Mouse (Mus musculus) myocyte (in vitro differentiated cells): ENCODE results near the gene Ccnd1. TPM values are rescaled to one million over a fixed set of nuclear protein-coding genes. Genes with fewer than 3 reads are reported as not detected.

ENCODE experiments used
- H3K27me3 ChIP-seq: one replicate; pipeline ENCODE4 v1.6.1; 2011; ENCODE audit not compliant: control insufficient read depth, insufficient read depth, insufficient read length
- H3K36me3 ChIP-seq: one replicate; pipeline ENCODE4 v1.6.1; 2011; ENCODE audit not compliant: control insufficient read depth, insufficient read depth
- H3K4me2 ChIP-seq: one replicate; pipeline ENCODE4 v1.6.1; 2011; ENCODE audit warnings: low read depth, control low read depth
- H3K4me3 ChIP-seq: one replicate; pipeline ENCODE4 v1.5.1; 2011; ENCODE audit warnings: mild to moderate bottlenecking, control low read depth, moderate library complexity
- H3K79me2 ChIP-seq: one replicate; pipeline ENCODE4 v1.6.1; 2011; ENCODE audit not compliant: control insufficient read depth, insufficient read depth
- H3ac ChIP-seq: one replicate; pipeline ENCODE4 v1.6.1; 2011; ENCODE audit not compliant: control insufficient read depth, insufficient read length
- CEBPB ChIP-seq: IDR thresholded peaks from 2 replicates; pipeline ENCODE4 v1.6.1; 2011; ENCODE audit warnings: mild to moderate bottlenecking, moderate library complexity; ENCODE audit not compliant: poor library complexity, insufficient read depth, severe bottlenecking
- E2F4 ChIP-seq: IDR thresholded peaks from one replicate; pipeline ENCODE4 v1.6.1; 2011; ENCODE audit warnings: mild to moderate bottlenecking, control low read depth, moderate library complexity; ENCODE audit not compliant: insufficient read depth
- MAX ChIP-seq: IDR thresholded peaks from one replicate; pipeline ENCODE4 v1.6.1; 2011; ENCODE audit warnings: low read depth, mild to moderate bottlenecking, control low read depth
- MYOD1 ChIP-seq, 3 experiments: IDR thresholded peaks; one replicate each; pipeline ENCODE4 v1.6.1; 2011; ENCODE audit warnings: control low read depth in 2 of 3, low read depth in 2 of 3, mild to moderate bottlenecking in 2 of 3, moderate library complexity in 1 of 3; ENCODE audit not compliant: insufficient read length in 2 of 3, control insufficient read depth in 1 of 3
- MYOG ChIP-seq, 3 experiments: IDR thresholded peaks; one replicate each; pipeline ENCODE4 v1.6.1; 2011; ENCODE audit warnings: control low read depth in 2 of 3, low read depth in 2 of 3, mild to moderate bottlenecking in 2 of 3; ENCODE audit not compliant: insufficient read length in 2 of 3, control insufficient read depth in 1 of 3, insufficient read depth in 1 of 3
- POLR2A ChIP-seq: IDR thresholded peaks from one replicate; pipeline ENCODE4 v1.6.1; 2011; ENCODE audit warnings: low read depth, mild to moderate bottlenecking, control low read depth, moderate library complexity; ENCODE audit not compliant: insufficient read length
- POLR2AphosphoS2 ChIP-seq: IDR thresholded peaks from one replicate; pipeline ENCODE4 v1.6.1; 2011; ENCODE audit warnings: low read depth, control low read depth; ENCODE audit not compliant: insufficient read length
- REST ChIP-seq: IDR thresholded peaks from one replicate; pipeline ENCODE4 v1.6.1; 2011; ENCODE audit warnings: mild to moderate bottlenecking, control low read depth, moderate library complexity; ENCODE audit not compliant: insufficient read depth, insufficient read length
- SRF ChIP-seq: IDR thresholded peaks from one replicate; pipeline ENCODE4 v1.6.1; 2011; ENCODE audit warnings: low read depth; ENCODE audit not compliant: control insufficient read depth, insufficient read length
- TCF12 ChIP-seq: IDR thresholded peaks from one replicate; pipeline ENCODE4 v1.6.1; 2011; ENCODE audit warnings: mild to moderate bottlenecking, control low read depth; ENCODE audit not compliant: poor library complexity, insufficient read depth, severe bottlenecking
- TCF3 ChIP-seq: IDR thresholded peaks from one replicate; pipeline ENCODE4 v1.6.1; 2011; ENCODE audit warnings: low read depth, control low read depth; ENCODE audit not compliant: insufficient read length
- USF1 ChIP-seq: IDR thresholded peaks from one replicate; pipeline ENCODE4 v1.6.1; 2011; ENCODE audit warnings: low read depth, mild to moderate bottlenecking, control low read depth, moderate library complexity
- polyA plus RNA-seq: library from polyadenylated mRNA; unstranded; fragments of >200 nt; fragmentation: generic; extraction: Trizol; gene quantifications from one replicate; pipeline ENCODE4 v1.2.1, GENCODE M21; 2012; ENCODE audit warnings: missing spikeins

The Ccnd1 gene
- polyA plus RNA-seq, 1 experiment, result 36.6 TPM

- Histone ChIP-seq H3K4me3 (no peak overlapping the region), H3K4me2 (no peak overlapping the region), H3K36me3 (no peaks in the 10 kb centered on the region), H3K79me2 (no peaks in the 10 kb centered on the region), H3K27me3 (peaks cover 18% of the 10 kb centered on the region), H3ac (no peak overlapping the region)
- TF ChIP-seq SRF (no peak), TCF12 (no peak), MYOD1 (IDR thresholded peaks at IDR 0.05; ENCODE audit: control insufficient read depth in 1 of 3, insufficient read length in 2 of 3, low read depth in 2 of 3) (no peak), MYOG (IDR thresholded peaks at IDR 0.05; ENCODE audit: control insufficient read depth in 1 of 3, insufficient read depth in 1 of 3, insufficient read length in 2 of 3, low read depth in 2 of 3) (no peak), POLR2A (no peak), CEBPB (no peak), MAX (no peak), POLR2AphosphoS2 (no peak), TCF3 (no peak), E2F4 (no peak), USF1 (no peak), REST (no peak)
Observed at GRCm38 (mm10) chr7:144888564-144889299, 51.0 kb downstream of the Ccnd1 start.

DNA sequence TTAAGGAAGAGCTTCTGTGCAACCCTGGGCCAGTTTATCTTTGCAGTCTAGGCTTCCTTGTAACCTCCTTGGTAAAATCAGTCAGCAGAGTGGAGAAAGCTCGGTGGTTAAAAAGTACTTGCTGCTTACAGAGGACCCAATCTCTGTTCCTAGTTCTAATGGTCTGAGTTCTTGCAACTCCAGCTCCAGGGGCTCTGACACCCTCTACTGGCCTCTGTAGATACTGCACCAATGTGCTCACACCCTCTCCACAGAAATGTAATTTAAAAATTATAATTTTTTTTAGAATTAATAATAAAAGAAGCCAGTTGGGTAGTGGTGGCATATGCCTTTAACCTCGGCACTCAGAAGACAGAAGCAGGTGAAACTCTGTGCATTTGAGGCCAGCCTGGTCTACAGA is 52.1 kb downstream of the Ccnd1 start:
- no peaks in the 10 kb centered on the region for H3K79me2 ChIP-seq
- TF ChIP-seq USF1, result no peak
- TF ChIP-seq TCF3, result no peak
- TF ChIP-seq POLR2AphosphoS2, result no peak

DNA sequence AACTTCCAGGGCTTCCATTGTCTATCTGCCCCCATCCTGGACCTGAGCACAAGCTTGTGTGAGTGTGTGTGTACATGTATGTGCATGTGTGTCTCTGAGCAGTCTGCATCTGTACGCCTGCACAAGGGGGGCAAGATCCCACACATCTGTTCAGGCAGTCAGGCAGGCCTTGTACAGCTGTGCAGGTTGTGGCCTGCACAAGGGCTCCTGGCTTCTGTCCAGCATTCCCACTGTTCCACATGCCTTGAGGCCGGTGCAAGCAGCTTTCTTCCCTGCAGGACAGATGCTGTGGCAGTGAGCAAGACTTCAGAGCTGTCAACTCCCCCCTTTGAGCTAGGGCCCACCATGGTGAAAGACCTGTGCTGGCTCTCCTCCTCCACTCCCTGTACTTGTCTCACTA is 56.6 kb downstream of the Ccnd1 start:
- no peaks in the 10 kb centered on the region for H3K36me3 ChIP-seq
- no peaks in the 10 kb centered on the region for H3K27me3 ChIP-seq
- TF ChIP-seq CEBPB (no peak), REST (no peak), MAX (no peak), POLR2AphosphoS2 (no peak), MYOG (IDR thresholded peaks at IDR 0.05; ENCODE audit: control insufficient read depth in 1 of 3, insufficient read depth in 1 of 3, insufficient read length in 2 of 3, low read depth in 2 of 3) (no peak), TCF3 (no peak), E2F4 (no peak), SRF (no peak), TCF12 (no peak), POLR2A (no peak), USF1 (no peak), MYOD1 (IDR thresholded peaks at IDR 0.05; ENCODE audit: control insufficient read depth in 1 of 3, insufficient read length in 2 of 3, low read depth in 2 of 3) (no peak)

More for the DNA sequence above, 52.1 kb downstream of the Ccnd1 start:
- Histone ChIP-seq H3ac (no peak overlapping the region), H3K4me2 (no peak overlapping the region), H3K27me3 (peaks cover 18% of the 10 kb centered on the region), H3K36me3 (no peaks in the 10 kb centered on the region), H3K4me3 (no peak overlapping the region)

More for the DNA sequence above, 56.6 kb downstream of the Ccnd1 start:
- Histone ChIP-seq H3ac (no peak overlapping the region), H3K79me2 (no peaks in the 10 kb centered on the region), H3K4me3 (no peak overlapping the region), H3K4me2 (no peak overlapping the region)

Other genes starting within 250 kb of the Ccnd1 start
- 2.2 TPM for gene Ano1, start 188.0 kb downstream of the Ccnd1 start, polyA plus RNA-seq
- not detected for gene Fgf3, start 101.8 kb downstream of the Ccnd1 start, polyA plus RNA-seq
- gene Fgf4, start 92.6 kb downstream of the Ccnd1 start, polyA plus RNA-seq, result not detected
- gene Fgf15, start 43.4 kb downstream of the Ccnd1 start, polyA plus RNA-seq, result not detected
- 15.4 TPM for gene LTO1, start 24.8 kb downstream of the Ccnd1 start, polyA plus RNA-seq